Mouse (Mus musculus): ENCODE results near the gene Ssbp3.

DNA sequence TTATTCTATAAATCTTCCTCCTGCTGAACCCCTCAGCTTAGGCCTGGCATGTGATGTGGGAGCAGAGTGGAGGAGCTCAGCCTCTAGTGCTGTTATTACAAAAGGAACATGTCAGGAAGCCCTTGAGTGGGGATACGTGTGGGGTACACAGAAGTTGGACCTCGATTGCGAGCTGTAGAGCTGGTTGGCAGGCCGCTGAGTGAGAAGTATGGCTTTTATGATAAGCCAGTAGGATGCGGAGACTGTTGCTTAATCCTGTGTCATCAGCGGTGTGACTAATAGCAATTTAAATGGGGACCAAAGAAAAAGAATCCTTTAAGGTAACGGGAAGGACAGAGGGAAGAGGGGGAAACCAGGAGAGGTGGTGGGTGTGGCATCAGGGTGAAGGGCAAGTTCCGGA lies 8.3 kb upstream of the Ssbp3 start:
- TF ChIP-seq CTCF (IDR thresholded peaks at IDR 0.05; ENCODE audit: borderline replicate concordance, control insufficient read depth, extremely low read depth, insufficient read depth, low read length, poor library complexity) (no peak), POLR2A (IDR thresholded peaks at IDR 0.05; ENCODE audit: control insufficient read depth, extremely low read depth, insufficient read depth, low read length, poor library complexity) (no peak)
